Mouse (Mus musculus) cortical plate, adult 2 months (tissue): ENCODE results near the gene Kirrel. TPM values are rescaled to one million over a fixed set of nuclear protein-coding genes. Genes with fewer than 3 reads are reported as not detected.

Experiments
- H3K27ac ChIP-seq: fragments of 200-500 bp; 2 replicates; pipeline ENCODE4 v1.5.1; 2012; ENCODE audit warnings: low read length, control low read depth, inconsistent platforms; ENCODE audit not compliant: insufficient read depth
- H3K4me1 ChIP-seq: fragments of 200-500 bp; 2 replicates; pipeline ENCODE4 v1.6.1; 2011; ENCODE audit warnings: low read length; ENCODE audit not compliant: control insufficient read depth, insufficient read depth
- H3K4me3 ChIP-seq: fragments of 200-500 bp; 2 replicates; pipeline ENCODE4 v1.5.1; 2011; ENCODE audit warnings: mild to moderate bottlenecking, low read length, control low read depth; ENCODE audit not compliant: insufficient read depth
- CTCF ChIP-seq: fragments of 200-500 bp; IDR thresholded peaks from 2 replicates; pipeline ENCODE4 v1.5.1; 2011; ENCODE audit warnings: mild to moderate bottlenecking, control low read depth, low read length; ENCODE audit not compliant: insufficient read depth; ENCODE audit errors: extremely low read depth
- POLR2A ChIP-seq: fragments of 200-500 bp; IDR thresholded peaks from 2 replicates; pipeline ENCODE4 v1.6.1; 2011; ENCODE audit warnings: mild to moderate bottlenecking, low read length, control low read depth; ENCODE audit not compliant: insufficient read depth; ENCODE audit errors: extremely low read depth
- polyA plus RNA-seq: library from polyadenylated mRNA; depleted of rRNA; stranded (reverse); fragments of >200 nt; gene quantifications from 2 replicates; pipeline ENCODE4 v1.2.3, GENCODE M21; 2012; rRNA removed

The Kirrel gene
- polyA plus RNA-seq, 1 experiment = 3.1 TPM

GRCm38 (mm10) chr3:87072191-87072590 lies 102.4 kb downstream of the Kirrel start:
- TF ChIP-seq POLR2A (no peak), CTCF (no peak)
- no peak overlapping the region for H3K27ac ChIP-seq
- H3K4me3 ChIP-seq = no peak overlapping the region
- no peaks in the 10 kb centered on the region for H3K4me1 ChIP-seq

GRCm38 (mm10) chr3:87067396-87067975 lies 107.1 kb downstream of the Kirrel start:
- TF ChIP-seq POLR2A = no peak
- no peak for TF ChIP-seq CTCF
- Histone ChIP-seq H3K4me3 (no peak overlapping the region), H3K4me1 (no peaks in the 10 kb centered on the region), H3K27ac (no peak overlapping the region)

GRCm38 (mm10) chr3:87053939-87054338 lies 120.6 kb downstream of the Kirrel start:
- no peak overlapping the region for H3K4me3 ChIP-seq
- TF ChIP-seq POLR2A (no peak), CTCF (no peak)
- H3K27ac ChIP-seq = no peak overlapping the region
- no peaks in the 10 kb centered on the region for H3K4me1 ChIP-seq

- Histone ChIP-seq H3K27ac (no peak overlapping the region), H3K4me3 (no peak overlapping the region), H3K4me1 (no peaks in the 10 kb centered on the region)
- TF ChIP-seq POLR2A (no peak), CTCF (no peak)
Measured at GRCm38 (mm10) chr3:87047801-87048200, 126.7 kb downstream of the Kirrel start.

- TF ChIP-seq CTCF (no peak), POLR2A (no peak)
- no peak overlapping the region for H3K27ac ChIP-seq
- no peak overlapping the region for H3K4me3 ChIP-seq
- no peaks in the 10 kb centered on the region for H3K4me1 ChIP-seq
Measured at GRCm38 (mm10) chr3:87041733-87042132, 132.8 kb downstream of the Kirrel start.

- H3K27ac ChIP-seq = no peak overlapping the region
- no peak for TF ChIP-seq CTCF
- no peak for TF ChIP-seq POLR2A
- H3K4me3 ChIP-seq = no peak overlapping the region
- H3K4me1 ChIP-seq = no peaks in the 10 kb centered on the region
Measured at GRCm38 (mm10) chr3:87038500-87038899, 136.0 kb downstream of the Kirrel start.

- TF ChIP-seq POLR2A (no peak), CTCF (no peak)
- no peaks in the 10 kb centered on the region for H3K4me1 ChIP-seq
- H3K4me3 ChIP-seq = no peak overlapping the region
- H3K27ac ChIP-seq = no peak overlapping the region
Measured at GRCm38 (mm10) chr3:87034061-87034460, 140.5 kb downstream of the Kirrel start.

GRCm38 (mm10) chr3:87033357-87033756 lies 141.2 kb downstream of the Kirrel start:
- TF ChIP-seq CTCF (peak; percentile 96), POLR2A (no peak)
- H3K27ac ChIP-seq = no peak overlapping the region
- H3K4me3 ChIP-seq = no peak overlapping the region
- H3K4me1 ChIP-seq = no peaks in the 10 kb centered on the region

GRCm38 (mm10) chr3:87030855-87031254 lies 143.7 kb downstream of the Kirrel start:
- TF ChIP-seq POLR2A (no peak), CTCF (peak; percentile 98)

More at GRCm38 (mm10) chr3:87030855-87031254, 143.7 kb downstream of the Kirrel start:
- no peak overlapping the region for H3K4me3 ChIP-seq
- no peak overlapping the region for H3K27ac ChIP-seq
- no peaks in the 10 kb centered on the region for H3K4me1 ChIP-seq

Other genes with a start within 250 kb of the Kirrel start
- 1.0 and 1.9 TPM in 2 replicates for gene Cd1d1, start 175.3 kb downstream of the Kirrel start, polyA plus RNA-seq
- 26.5 and 33.1 TPM in 2 replicates for gene Fcrls, start 89.0 kb upstream of the Kirrel start, polyA plus RNA-seq
- gene Cd5l, start 183.1 kb upstream of the Kirrel start, polyA plus RNA-seq = 0.08 TPM in 1 of 2 replicates, not detected in the other
- gene Fcrl1, start 201.6 kb upstream of the Kirrel start, polyA plus RNA-seq = 0.61 and 0.62 TPM in 2 replicates